Mouse (Mus musculus) midbrain, postnatal 0 days (tissue): Measurements from ENCODE around the gene Trim71. TPM values are rescaled to one million over a fixed set of nuclear protein-coding genes. Genes with fewer than 3 reads are reported as not detected.

Experiments
- ATAC-seq: fragments of 200-750 bp; cut with Nextera tagmentation; 2 replicates; pipeline ENCODE4 v1.8.0; 2017; ENCODE audit warnings: moderate number of reproducible peaks, mild to moderate bottlenecking, moderate TSS enrichment, moderate library complexity; ENCODE audit not compliant: low FRiP score
- DNase-seq: peaks from one replicate; pipeline ENCODE4 v3.0.0-alpha.2; 2015; ENCODE audit warnings: low spot score
- H3K27ac ChIP-seq: fragments of 300-500 bp; sonication (generic); 2 replicates; pipeline ENCODE4 v1.5.1; 2014; ENCODE audit warnings: low read depth, mild to moderate bottlenecking, low read length, mixed read lengths
- H3K27me3 ChIP-seq: fragments of 300-500 bp; sonication (generic); 2 replicates; pipeline ENCODE4 v1.6.1; 2014; ENCODE audit warnings: low read length, control low read depth, mixed read lengths; ENCODE audit not compliant: insufficient read depth
- H3K36me3 ChIP-seq: fragments of 300-500 bp; sonication (generic); 2 replicates; pipeline ENCODE4 v1.6.1; 2014; ENCODE audit warnings: low read length, control low read depth, mixed read lengths; ENCODE audit not compliant: insufficient read depth
- H3K4me1 ChIP-seq: fragments of 300-500 bp; sonication (generic); 2 replicates; pipeline ENCODE4 v1.6.1; 2014; ENCODE audit warnings: mild to moderate bottlenecking, control low read depth, antibody characterized with exemption, low read length, mixed read lengths; ENCODE audit not compliant: insufficient read depth
- H3K4me2 ChIP-seq: fragments of 300-500 bp; sonication (generic); 2 replicates; pipeline ENCODE4 v1.6.1; 2014; ENCODE audit warnings: low read depth, mild to moderate bottlenecking, low read length, mixed read lengths; ENCODE audit not compliant: poor library complexity, severe bottlenecking
- H3K4me3 ChIP-seq: fragments of 300-500 bp; sonication (generic); 2 replicates; pipeline ENCODE4 v1.5.1; 2014; ENCODE audit warnings: low read depth, mild to moderate bottlenecking, low read length, moderate library complexity
- H3K9ac ChIP-seq: fragments of 300-500 bp; sonication (generic); replicated peaks from 2 replicates; pipeline ENCODE4 v1.6.1; 2014; ENCODE audit warnings: mild to moderate bottlenecking, low read length, moderate library complexity, mixed read lengths; ENCODE audit not compliant: poor library complexity, severe bottlenecking
- H3K9me3 ChIP-seq: fragments of 300-500 bp; sonication (generic); 2 replicates; pipeline ENCODE4 v1.6.1; 2016; ENCODE audit warnings: low read length, control low read depth
- CTCF ChIP-seq: IDR thresholded peaks from 2 replicates; pipeline ENCODE4 v1.5.1; 2016; ENCODE audit warnings: antibody characterized with exemption, mild to moderate bottlenecking
- WGBS: fragments of 180-500 bp; shearing (Covaris S2); extraction: QIAGEN DNeasy Blood & Tissue Kit; methylation state at CpG from one replicate; pipeline ENCODE4 v1.1.7; 2014; 5-methylcytosine and 5-hydroxymethylcytosine counted together
- polyA plus RNA-seq: library from polyadenylated mRNA; unstranded; fragments of >200 nt; fragmentation: Nextera tagmentation; extraction: Ambion mirVana; gene quantifications from 2 replicates; pipeline ENCODE4 v1.2.1, GENCODE M21; 2015
- total RNA-seq: library from RNA; depleted of rRNA; stranded (reverse); fragments of >200 nt; gene quantifications from 2 replicates; pipeline ENCODE4 v1.2.3, GENCODE M21; 2014

The Trim71 gene
- total and polyA plus RNA-seq, 2 experiments from 2014 or later = 0.14 to 0.27 TPM

- H3K4me2 ChIP-seq = no peak overlapping the region
- no peak overlapping the region for H3K4me3 ChIP-seq
- no peak for TF ChIP-seq CTCF
- H3K9me3 ChIP-seq = no peaks in the 10 kb centered on the region
- H3K9ac ChIP-seq = no peak overlapping the region
- H3K27ac ChIP-seq = no peak overlapping the region
- no peak for DNase-seq
- no peak for ATAC-seq
- WGBS = 82% methylated on average over 5 of the region's 5 CpGs
- H3K36me3 ChIP-seq = no peaks in the 10 kb centered on the region
- peaks cover 10% of the 10 kb centered on the region; the same call in 1 of the 2 replicates for H3K27me3 ChIP-seq
- no peaks in the 10 kb centered on the region for H3K4me1 ChIP-seq
Measured at GRCm38 (mm10) chr9:114568682-114569474, 4.7 kb upstream of the Trim71 start.

DNA sequence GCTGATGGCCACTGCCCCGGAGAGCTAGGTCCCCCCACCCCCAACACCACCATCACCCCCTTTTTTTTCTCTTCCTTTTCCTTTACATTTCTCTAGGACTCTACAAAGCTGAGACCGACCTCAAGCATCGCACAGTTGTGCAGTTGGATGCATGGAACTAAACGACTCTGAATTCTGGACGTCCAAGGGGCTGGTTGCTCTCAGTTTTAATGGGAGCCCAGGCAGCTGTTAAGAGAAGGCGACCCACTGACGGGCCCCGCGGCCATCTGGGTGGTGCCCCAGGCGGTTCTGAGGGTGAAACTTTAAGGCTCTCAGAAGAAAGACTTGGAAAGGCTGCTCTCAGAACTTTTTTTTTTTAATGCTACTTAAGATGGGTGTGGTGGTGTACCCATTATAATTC is 498 bp upstream of the Trim71 start:
- H3K9me3 ChIP-seq = no peaks in the 10 kb centered on the region
- peaks cover 44% of the 10 kb centered on the region for H3K27me3 ChIP-seq
- no peak overlapping the region for H3K9ac ChIP-seq
- no peak overlapping the region for H3K27ac ChIP-seq
- DNase-seq (no peak), ATAC-seq (no peak)
- no peak for TF ChIP-seq CTCF
- WGBS = 1% methylated on average over 10 of the region's 10 CpGs
- peak overlapping the region; percentile 56 for H3K4me3 ChIP-seq
- H3K4me2 ChIP-seq = peak overlapping the region; percentile 80
- 0 out of 2 replicates have a peak, but pooled peaks cover 7% of the 10 kb centered on the region for H3K4me1 ChIP-seq
- no peaks in the 10 kb centered on the region for H3K36me3 ChIP-seq

DNA sequence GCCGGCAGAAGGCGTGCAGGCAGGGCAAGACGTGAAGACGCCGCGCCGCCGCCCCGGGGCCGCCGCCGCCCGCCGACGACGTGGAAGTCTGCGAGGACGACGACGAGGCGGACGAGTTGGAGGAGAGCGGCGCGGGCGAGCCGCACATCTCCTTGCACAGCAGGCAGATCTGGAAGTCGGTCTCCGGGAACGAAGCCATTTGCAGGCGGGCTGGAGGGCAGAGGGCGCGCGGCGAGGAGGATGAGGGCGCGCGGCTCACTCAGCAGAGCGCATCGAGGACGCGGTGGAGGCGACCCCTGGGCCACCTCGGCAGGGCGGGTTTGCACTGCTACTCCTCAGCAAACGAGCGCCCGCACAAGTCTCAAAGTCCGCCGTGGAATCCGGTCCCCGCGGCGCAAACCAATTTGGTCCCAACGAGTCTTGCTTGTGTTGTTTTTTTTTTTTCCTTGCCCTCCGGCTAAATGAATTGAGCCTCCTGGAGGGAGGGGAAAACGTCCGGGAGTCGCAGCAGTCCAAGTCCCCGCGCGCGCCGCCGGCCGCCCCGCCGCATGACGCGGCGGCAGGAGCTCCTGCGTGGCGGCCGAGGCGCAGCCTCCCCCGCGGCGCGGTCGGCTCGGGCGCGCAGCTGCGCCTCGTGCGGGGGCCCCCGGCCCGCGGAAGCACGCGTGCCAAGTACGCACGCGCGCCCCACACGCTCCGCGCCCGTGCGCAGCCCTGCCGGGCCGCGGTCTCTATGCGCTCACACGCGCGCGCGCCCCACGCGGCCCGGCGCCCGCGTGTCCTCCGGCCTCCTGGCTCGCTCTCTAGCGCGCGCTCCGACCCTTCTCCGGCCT is 1.0 kb downstream of the Trim71 start:
- Histone ChIP-seq H3K4me3 (peak overlapping the region; percentile 56), H3K27me3 (peaks cover 54% of the 10 kb centered on the region)
- peak; percentile 51 for DNase-seq

GRCm38 (mm10) chr9:114562031-114562918 is 1.9 kb downstream of the Trim71 start:
- Histone ChIP-seq H3K36me3 (no peaks in the 10 kb centered on the region), H3K4me1 (0 out of 2 replicates have a peak, but pooled peaks cover 7% of the 10 kb centered on the region), H3K4me3 (peak overlapping the region; percentile 56), H3K9me3 (no peaks in the 10 kb centered on the region), H3K27me3 (peaks cover 54% of the 10 kb centered on the region), H3K4me2 (peak overlapping the region; percentile 80), H3K9ac (no peak overlapping the region), H3K27ac (no peak overlapping the region)
- under 1% methylated on average over 70 of the region's 101 CpGs for WGBS
- ATAC-seq = no peak
- no peak for DNase-seq
- no peak for TF ChIP-seq CTCF

More for the DNA sequence above, 1.0 kb downstream of the Trim71 start:
- Histone ChIP-seq H3K9me3 (no peaks in the 10 kb centered on the region), H3K36me3 (no peaks in the 10 kb centered on the region), H3K4me2 (peak overlapping the region; percentile 80), H3K27ac (no peak overlapping the region), H3K4me1 (0 out of 2 replicates have a peak, but pooled peaks cover 7% of the 10 kb centered on the region), H3K9ac (peak overlapping the region; percentile 51)
- TF ChIP-seq CTCF = no peak
- WGBS = under 1% methylated on average over 103 of the region's 122 CpGs
- ATAC-seq = peak; percentile 77

DNA sequence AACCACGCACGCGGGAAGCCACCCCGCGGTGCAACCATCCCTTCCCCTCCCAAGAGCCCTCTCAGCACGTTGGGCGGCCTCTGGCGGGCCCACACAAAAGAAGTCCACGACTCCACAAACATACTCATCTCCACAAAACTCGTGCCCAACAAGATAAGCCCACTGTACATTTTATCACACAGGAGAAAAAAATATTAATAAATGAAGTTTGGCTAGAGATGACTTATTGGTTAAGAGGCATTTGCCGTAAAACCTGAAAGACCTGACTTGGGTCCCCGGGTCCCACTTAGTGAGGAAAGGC is 2.5 kb downstream of the Trim71 start:
- Histone ChIP-seq H3K4me3 (peak overlapping the region; percentile 10; the same call in 1 of the 2 replicates), H3K4me2 (no peak overlapping the region), H3K9me3 (no peaks in the 10 kb centered on the region), H3K36me3 (no peaks in the 10 kb centered on the region), H3K9ac (no peak overlapping the region), H3K27me3 (peaks cover 59% of the 10 kb centered on the region), H3K4me1 (0 out of 2 replicates have a peak, but pooled peaks cover 7% of the 10 kb centered on the region), H3K27ac (no peak overlapping the region)
- ATAC-seq (no peak), DNase-seq (no peak)
- TF ChIP-seq CTCF = no peak
- WGBS = 3% methylated on average over 12 of the region's 12 CpGs
